Mouse (Mus musculus): ENCODE measurements around the gene Atg7. TPM values are rescaled to one million over a fixed set of nuclear protein-coding genes. Genes with fewer than 3 reads are reported as not detected.
A peak's percentile ranks its signal among the peaks of the same experiment; 100 is the strongest.

The Atg7 gene
- total RNA-seq, 2 experiments from 2014 or later = 7.5 to 10.3 TPM

GRCm38 (mm10) chr6:114682092-114682711, 39.3 kb downstream of the Atg7 start:
- intact Hi-C loops (cut with DNase I; ENCODE audit: low total_unique reads) = no loop called here
- no peak for DNase-seq

DNA sequence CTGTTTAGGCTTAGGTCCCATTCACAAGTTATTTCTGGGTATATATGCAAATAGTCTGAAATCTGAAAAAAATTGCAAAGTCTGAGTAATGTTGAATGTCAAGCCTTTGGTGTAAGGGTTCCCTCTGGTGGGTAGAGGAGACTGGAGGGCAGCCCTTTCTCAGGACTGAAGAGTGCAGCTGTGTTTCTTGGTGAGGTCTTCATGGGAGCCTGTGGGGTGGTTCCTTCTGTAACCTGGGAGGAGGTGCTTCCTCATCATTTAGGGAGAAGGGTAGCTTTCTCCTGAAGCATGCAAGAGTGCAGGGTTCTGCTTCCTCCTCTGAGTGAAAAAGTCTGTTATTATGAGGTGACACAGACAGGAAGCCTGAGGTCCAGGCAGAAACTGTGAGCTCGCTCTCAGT, 40.8 kb downstream of the Atg7 start:
- intact Hi-C loops (cut with DNase I; ENCODE audit: low total_unique reads) = no loop called here
- no peak for DNase-seq

- DNase-seq = no peak
- intact Hi-C loops (cut with DNase I; ENCODE audit: low total_unique reads) = no loop called here
These were observed 41.5 kb downstream of the Atg7 start for GRCm38 (mm10) chr6:114684407-114684806.

- intact Hi-C loops (cut with DNase I; ENCODE audit: low total_unique reads) = no loop called here
These were observed 42.5 kb downstream of the Atg7 start for GRCm38 (mm10) chr6:114685412-114685811.

GRCm38 (mm10) chr6:114687035-114687434, 44.1 kb downstream of the Atg7 start:
- intact Hi-C loops (cut with DNase I; ENCODE audit: low total_unique reads) = no loop called here
- DNase-seq = no peak

More at GRCm38 (mm10) chr6:114685412-114685811, 42.5 kb downstream of the Atg7 start:
- DNase-seq = no peak

DNA sequence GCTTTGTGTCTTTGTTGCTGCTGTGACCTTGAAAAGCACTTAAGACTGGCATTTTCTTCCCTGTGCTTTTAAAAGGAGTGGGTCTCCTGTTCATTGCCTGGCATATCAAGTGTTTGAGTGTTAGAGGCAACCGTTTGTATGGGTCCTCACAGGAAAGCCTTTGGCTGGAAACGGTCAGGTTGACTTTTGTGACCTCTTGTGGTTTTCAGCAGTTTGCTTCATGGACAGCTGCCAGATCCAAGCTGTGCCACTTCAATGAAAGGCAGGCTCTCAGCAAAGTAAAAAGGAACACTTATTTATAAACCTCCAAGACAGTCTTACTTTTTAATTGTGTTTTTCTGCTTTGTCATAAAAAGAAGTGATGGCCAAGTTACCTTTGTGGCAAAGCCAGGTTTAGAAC, 47.8 kb downstream of the Atg7 start:
- intact Hi-C loops (cut with DNase I; ENCODE audit: low total_unique reads) = loop anchor here (10.0 kb wide), 3 partner anchors 226 to 596 kb away; no protein-coding TSS in a partner anchor
- DNase-seq = no peak

- intact Hi-C loops (cut with DNase I; ENCODE audit: low total_unique reads) = loop anchor here (10.0 kb wide), 3 partner anchors 227 to 597 kb away; no protein-coding TSS in a partner anchor
- no peak for DNase-seq
These were observed 48.6 kb downstream of the Atg7 start for GRCm38 (mm10) chr6:114691530-114691929.

DNA sequence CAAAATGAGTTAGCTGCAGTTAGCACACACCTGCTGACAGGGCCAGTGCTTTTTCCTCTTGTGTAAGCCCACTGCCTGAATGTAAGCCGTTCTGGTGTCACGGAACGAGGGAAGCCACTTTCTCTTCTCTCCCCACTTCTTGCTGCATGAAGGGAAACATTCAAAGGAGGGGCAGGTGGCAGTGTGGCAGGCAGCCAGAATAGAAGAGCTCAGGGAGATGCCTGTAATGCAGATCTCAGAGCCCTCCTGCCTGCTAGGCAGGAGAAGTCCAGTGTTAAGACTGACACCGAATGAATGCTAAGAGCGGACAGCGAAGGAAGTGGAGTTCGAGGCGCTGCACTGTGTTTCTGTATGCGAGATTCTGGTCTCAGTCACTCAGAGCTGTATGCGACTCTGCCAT, 49.8 kb downstream of the Atg7 start:
- DNase-seq = no peak
- intact Hi-C loops (cut with DNase I; ENCODE audit: low total_unique reads) = loop anchor here (10.0 kb wide), 3 partner anchors 228 to 598 kb away; no protein-coding TSS in a partner anchor

DNA sequence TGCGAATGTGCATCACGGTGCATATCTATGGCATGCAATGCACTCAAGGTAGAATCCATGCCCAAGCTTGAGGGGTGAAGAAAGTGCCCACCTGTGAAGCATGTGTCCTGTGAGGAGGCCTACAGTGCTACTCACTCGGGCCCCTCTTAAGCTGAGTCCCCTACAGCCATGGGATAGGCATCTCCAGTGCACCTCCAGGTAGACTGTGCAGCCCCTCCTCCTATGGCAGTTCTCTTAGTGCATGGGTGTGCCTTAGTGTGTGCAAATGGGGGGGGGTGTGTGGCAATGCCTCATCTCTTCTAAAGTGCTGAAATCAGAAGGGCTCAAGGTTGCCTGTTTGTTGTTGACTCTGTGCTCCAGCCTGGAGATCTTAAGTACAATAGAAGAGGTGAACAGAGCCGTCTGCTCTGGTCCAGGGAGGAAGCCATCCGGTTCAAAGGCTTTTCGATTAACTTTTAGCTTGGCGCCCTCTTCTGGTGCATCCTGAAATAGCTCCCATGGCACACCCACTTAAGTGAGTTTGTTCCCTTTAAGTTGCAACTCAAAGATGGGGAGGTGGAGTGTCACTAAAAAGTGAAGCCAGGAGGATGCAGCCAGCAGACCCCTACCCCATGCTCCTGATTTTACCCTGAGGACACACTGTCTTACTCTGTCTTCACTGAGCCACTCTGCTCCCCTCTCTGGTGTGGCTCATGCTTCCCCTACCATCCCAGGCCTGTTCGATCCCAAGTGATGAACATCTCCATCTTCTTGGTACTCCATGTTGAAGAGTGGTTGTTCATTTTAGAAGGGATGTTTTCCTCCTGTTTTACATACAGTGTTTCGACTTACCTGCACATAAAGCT, 55.0 kb downstream of the Atg7 start:
- intact Hi-C loops (cut with DNase I; ENCODE audit: low total_unique reads) = loop anchor here (10.0 kb wide), 3 partner anchors 233 to 603 kb away; no protein-coding TSS in a partner anchor
- DNase-seq = peak; percentile 65

DNA sequence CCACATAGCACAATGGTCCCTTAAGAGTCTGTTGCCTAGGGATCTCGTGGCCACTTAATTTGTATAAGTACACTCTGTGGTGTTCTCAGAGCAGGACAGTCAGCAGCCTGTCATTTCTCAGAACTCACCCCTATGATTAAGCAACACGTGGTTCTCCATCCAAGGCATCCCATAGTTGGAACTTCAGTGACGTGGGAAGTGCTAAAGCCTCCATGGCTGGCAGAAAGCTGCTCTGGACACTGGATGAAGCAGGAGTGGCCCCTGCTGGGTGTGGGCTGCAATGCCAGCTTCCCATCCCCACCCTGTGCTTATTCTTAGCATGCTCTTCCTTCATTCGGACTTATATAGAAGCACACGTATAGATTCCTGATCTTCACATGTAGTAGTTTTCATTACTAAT, 55.7 kb downstream of the Atg7 start:
- DNase-seq = no peak
- intact Hi-C loops (cut with DNase I; ENCODE audit: low total_unique reads) = loop anchor here (10.0 kb wide), 3 partner anchors 234 to 604 kb away; no protein-coding TSS in a partner anchor

GRCm38 (mm10) chr6:114700704-114701103, 57.8 kb downstream of the Atg7 start:
- no peak for DNase-seq
- intact Hi-C loops (cut with DNase I; ENCODE audit: low total_unique reads) = no loop called here

DNA sequence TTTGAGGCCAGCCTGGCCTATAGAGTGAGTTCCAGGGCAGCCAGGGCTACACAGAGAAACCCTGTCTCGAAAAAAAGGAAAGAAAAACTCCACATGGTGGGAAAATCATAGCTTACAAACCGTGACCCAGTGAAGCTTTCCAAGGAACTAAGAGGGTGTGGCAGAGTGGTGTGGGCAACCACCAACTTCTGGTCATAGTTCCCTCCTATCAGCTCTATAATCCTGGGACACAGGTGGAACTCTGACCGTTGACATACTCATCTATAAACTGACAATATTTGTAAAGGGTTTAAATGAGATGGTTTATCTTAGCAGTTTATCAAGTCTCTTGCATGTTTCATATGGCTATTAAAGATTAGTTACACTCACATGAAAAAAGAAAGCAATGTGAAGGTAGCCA, 64.1 kb downstream of the Atg7 start:
- intact Hi-C loops (cut with DNase I; ENCODE audit: low total_unique reads) = no loop called here
- no peak for DNase-seq

GRCm38 (mm10) chr6:114712242-114713050, 69.5 kb downstream of the Atg7 start:
- no peak for DNase-seq
- intact Hi-C loops (cut with DNase I; ENCODE audit: low total_unique reads) = loop anchor here (10.0 kb wide), 1 partner anchor 292 kb away; no protein-coding TSS in a partner anchor

GRCm38 (mm10) chr6:114713538-114713937, 70.6 kb downstream of the Atg7 start:
- DNase-seq = no peak
- intact Hi-C loops (cut with DNase I; ENCODE audit: low total_unique reads) = loop anchor here (10.0 kb wide), 1 partner anchor 291 kb away; no protein-coding TSS in a partner anchor

- DNase-seq = no peak
- intact Hi-C loops (cut with DNase I; ENCODE audit: low total_unique reads) = loop anchor here (10.0 kb wide), 1 partner anchor 290 kb away; no protein-coding TSS in a partner anchor
These were observed 71.8 kb downstream of the Atg7 start for GRCm38 (mm10) chr6:114714654-114715053.

GRCm38 (mm10) chr6:114715289-114716030, 72.6 kb downstream of the Atg7 start:
- intact Hi-C loops (cut with DNase I; ENCODE audit: low total_unique reads) = loop anchor here (10.0 kb wide), 1 partner anchor 289 kb away; no protein-coding TSS in a partner anchor
- no peak for DNase-seq

GRCm38 (mm10) chr6:114719100-114719499, 76.2 kb downstream of the Atg7 start:
- DNase-seq = no peak
- intact Hi-C loops (cut with DNase I; ENCODE audit: low total_unique reads) = loop anchor here (10.0 kb wide), 1 partner anchor 286 kb away; no protein-coding TSS in a partner anchor

DNA sequence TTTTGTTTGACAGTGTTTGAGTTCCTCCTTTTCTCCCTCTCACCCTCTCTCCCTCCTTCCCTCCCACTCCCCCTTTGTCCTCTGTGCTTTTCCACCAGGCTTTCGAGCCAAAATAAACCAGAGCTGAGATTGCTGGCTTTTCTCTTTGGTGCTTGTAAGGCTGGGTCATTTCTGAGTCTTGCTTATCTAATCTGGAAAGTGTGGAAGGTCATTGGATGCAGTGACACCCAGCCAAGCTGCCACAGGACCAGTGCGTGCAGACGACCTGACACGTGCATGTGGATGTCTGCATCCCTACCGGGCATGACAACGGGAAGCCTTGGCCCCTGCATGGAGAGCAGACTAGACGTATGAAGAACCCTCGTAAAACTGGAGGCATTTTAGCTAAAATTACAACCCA, 76.8 kb downstream of the Atg7 start:
- intact Hi-C loops (cut with DNase I; ENCODE audit: low total_unique reads) = loop anchor here (5.0 to 10.0 kb wide), 4 partner anchors 85 to 315 kb away; partner anchors contain the start of gene Tamm41

GRCm38 (mm10) chr6:114722046-114722445, 79.1 kb downstream of the Atg7 start:
- intact Hi-C loops (cut with DNase I; ENCODE audit: low total_unique reads) = loop anchor here (5.0 to 10.0 kb wide), 3 partner anchors 83 to 313 kb away; partner anchors contain the start of gene Tamm41
- no peak for DNase-seq

More for the DNA sequence above, 76.8 kb downstream of the Atg7 start:
- no peak for DNase-seq
